Mouse (Mus musculus) hindbrain, embryonic 13.5 days (tissue): ENCODE measurements around the gene Olfr38. TPM values are rescaled to one million over a fixed set of nuclear protein-coding genes. Genes with fewer than 3 reads are reported as not detected.

Experiments used
- ATAC-seq: fragments of 200-750 bp; cut with Nextera tagmentation; 2 replicates; pipeline ENCODE4 v1.8.0; 2017; ENCODE audit warnings: moderate TSS enrichment; ENCODE audit not compliant: low FRiP score
- H3K27ac ChIP-seq: fragments of 300-500 bp; sonication (generic); 2 replicates; pipeline ENCODE4 v1.5.1; 2015; ENCODE audit warnings: inconsistent platforms, mild to moderate bottlenecking, moderate library complexity
- H3K27me3 ChIP-seq: fragments of 300-500 bp; sonication (generic); 2 replicates; pipeline ENCODE4 v1.6.1; 2015; ENCODE audit warnings: mild to moderate bottlenecking, inconsistent platforms
- H3K36me3 ChIP-seq: fragments of 300-500 bp; sonication (generic); 2 replicates; pipeline ENCODE4 v1.6.1; 2015; ENCODE audit warnings: mild to moderate bottlenecking, inconsistent platforms
- H3K4me1 ChIP-seq: fragments of 300-500 bp; sonication (generic); replicated peaks from 2 replicates; pipeline ENCODE4 v1.6.1; 2015; ENCODE audit warnings: inconsistent platforms
- H3K4me2 ChIP-seq: fragments of 300-500 bp; sonication (generic); 2 replicates; pipeline ENCODE4 v1.6.1; 2015; ENCODE audit warnings: inconsistent platforms, mild to moderate bottlenecking, moderate library complexity
- H3K4me3 ChIP-seq: fragments of 300-500 bp; sonication (generic); 2 replicates; pipeline ENCODE4 v1.5.1; 2015; ENCODE audit warnings: mild to moderate bottlenecking, inconsistent platforms
- H3K9ac ChIP-seq: fragments of 300-500 bp; sonication (generic); 2 replicates; pipeline ENCODE4 v1.6.1; 2015; ENCODE audit warnings: mild to moderate bottlenecking, inconsistent platforms
- H3K9me3 ChIP-seq: fragments of 300-500 bp; sonication (generic); 2 replicates; pipeline ENCODE4 v1.6.1; 2016; ENCODE audit warnings: inconsistent platforms
- WGBS: fragments of 180-500 bp; shearing (Covaris S2); methylation state at CpG from one replicate; pipeline ENCODE4 v1.1.7; 2015; 5-methylcytosine and 5-hydroxymethylcytosine counted together
- polyA plus RNA-seq: library from polyadenylated mRNA; unstranded; fragments of >200 nt; fragmentation: Nextera tagmentation; extraction: Ambion mirVana; gene quantifications from 2 replicates; pipeline ENCODE4 v1.2.1, GENCODE M21; 2015

Gene Olfr38
- polyA plus RNA-seq = not detected in 2 replicates

DNA sequence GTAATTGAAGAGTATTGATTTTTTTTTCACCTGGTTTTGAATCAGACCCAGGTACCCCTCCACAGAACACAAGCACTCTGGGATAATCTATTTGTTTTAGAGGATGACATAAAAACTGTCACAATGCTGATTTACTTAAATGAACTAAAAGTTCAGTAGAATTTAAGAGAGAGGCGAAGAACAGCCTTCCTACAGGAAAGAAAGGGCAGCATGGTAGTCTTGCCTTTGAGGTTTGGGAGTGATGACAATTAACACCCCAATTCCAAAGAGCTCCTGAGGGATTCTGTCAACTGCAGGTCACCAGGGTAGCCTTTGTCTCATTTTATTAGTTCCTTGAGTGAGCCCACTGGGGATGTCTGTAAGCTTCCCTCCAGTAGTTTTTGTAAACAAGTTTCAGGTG lies at the start of gene Olfr38:
Gene Olfr38, plus strand, starts transcription at position 301 of the 400 bp plus-strand sequence.
- 87% methylated on average over 1 of the region's 1 CpGs for WGBS
- Histone ChIP-seq H3K4me1 (no peaks in the 10 kb centered on the region), H3K9me3 (no peaks in the 10 kb centered on the region), H3K27me3 (no peaks in the 10 kb centered on the region), H3K36me3 (no peaks in the 10 kb centered on the region), H3K9ac (no peak within 1 kb of the TSS), H3K4me2 (no peak within 1 kb of the TSS), H3K27ac (no peak within 1 kb of the TSS), H3K4me3 (no peak within 1 kb of the TSS)
- no peak for ATAC-seq

DNA sequence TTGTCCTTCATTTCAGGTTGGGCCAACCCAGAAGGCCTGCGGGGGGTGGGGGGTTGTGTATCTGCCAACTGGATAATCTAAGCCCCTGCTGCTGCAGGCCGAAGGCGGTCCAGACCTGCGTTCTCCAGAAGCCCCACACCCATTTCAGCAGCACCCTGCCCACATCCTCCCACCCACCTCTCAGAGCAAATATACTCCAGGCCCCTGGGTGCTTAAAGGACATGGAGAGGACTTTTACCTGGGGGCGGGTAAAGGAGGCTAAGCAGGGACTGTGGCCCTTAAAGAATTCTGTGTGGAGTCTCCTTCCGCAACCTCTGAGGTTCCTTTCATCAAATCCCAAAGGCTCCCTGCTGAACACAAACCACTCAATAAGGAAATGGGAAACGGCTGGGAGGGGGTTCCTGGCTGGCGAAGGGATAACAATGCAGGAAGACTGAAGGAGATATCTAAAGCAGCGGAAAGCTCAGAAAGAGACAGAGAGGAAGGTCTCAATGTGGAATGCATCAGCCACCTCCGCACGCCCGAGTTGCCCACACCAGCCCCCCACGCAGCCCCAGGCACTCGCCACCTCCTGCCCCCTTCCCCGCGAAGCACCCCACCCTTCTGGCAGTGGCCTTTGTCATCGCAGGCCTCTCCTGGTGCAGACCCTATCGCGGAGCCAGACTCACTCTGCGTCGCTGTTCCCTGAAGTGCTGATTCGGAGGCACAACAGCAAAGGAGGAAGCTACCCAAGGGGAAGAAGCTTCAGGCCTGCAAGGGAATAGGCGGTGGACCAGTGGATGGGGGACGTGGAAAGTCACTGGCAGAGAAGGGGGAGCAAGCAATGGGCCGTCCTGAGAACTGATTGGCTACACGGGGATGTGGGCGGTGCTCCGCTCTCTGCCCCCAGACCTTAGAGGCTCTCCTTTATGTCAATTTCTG lies 46.7 kb upstream of the Olfr38 start, which contains the start of gene Tcaf1:
Gene Tcaf1, minus strand, starts transcription at position 798 of the 921 bp plus-strand sequence.
- H3K27ac ChIP-seq = peak within 1 kb of the TSS; percentile 98
- H3K4me3 ChIP-seq = peak within 1 kb of the TSS; percentile 81
- no peaks in the 10 kb centered on the region for H3K9me3 ChIP-seq
- peak; percentile 99 for ATAC-seq
- H3K4me2 ChIP-seq = peak within 1 kb of the TSS; percentile 70
- WGBS = under 1% methylated on average over 28 of the region's 28 CpGs
- H3K4me1 ChIP-seq = peaks cover 21% of the 10 kb centered on the region
- no peaks in the 10 kb centered on the region for H3K36me3 ChIP-seq
- peak within 1 kb of the TSS; percentile 95 for H3K9ac ChIP-seq
- no peaks in the 10 kb centered on the region for H3K27me3 ChIP-seq

DNA sequence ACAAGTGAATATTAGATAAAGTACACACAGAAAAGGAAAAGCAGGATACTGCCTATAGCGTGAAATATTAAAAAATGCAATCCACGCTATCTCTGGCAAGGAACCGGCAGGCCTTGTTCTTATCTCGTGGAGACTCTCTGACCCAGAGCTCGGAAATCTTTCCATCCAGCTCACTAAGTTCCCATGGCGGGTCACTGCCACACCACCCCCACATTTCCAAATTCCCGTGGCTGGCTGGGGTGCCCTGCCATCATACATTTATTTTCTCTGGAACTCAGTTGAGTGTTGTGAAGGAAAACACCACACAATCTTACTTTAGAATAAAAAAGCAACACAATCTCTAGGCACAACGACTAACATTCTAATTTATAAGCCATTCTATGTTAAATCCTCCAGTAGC lies 41.5 kb upstream of the Olfr38 start:
- H3K4me3 ChIP-seq = no peak overlapping the region
- no peaks in the 10 kb centered on the region for H3K4me1 ChIP-seq
- WGBS = 72% methylated on average over 8 of the region's 8 CpGs
- H3K4me2 ChIP-seq = no peak overlapping the region
- no peak overlapping the region for H3K9ac ChIP-seq
- no peaks in the 10 kb centered on the region for H3K9me3 ChIP-seq
- H3K36me3 ChIP-seq = no peaks in the 10 kb centered on the region
- H3K27me3 ChIP-seq = no peaks in the 10 kb centered on the region
- no peak overlapping the region for H3K27ac ChIP-seq
- no peak for ATAC-seq

DNA sequence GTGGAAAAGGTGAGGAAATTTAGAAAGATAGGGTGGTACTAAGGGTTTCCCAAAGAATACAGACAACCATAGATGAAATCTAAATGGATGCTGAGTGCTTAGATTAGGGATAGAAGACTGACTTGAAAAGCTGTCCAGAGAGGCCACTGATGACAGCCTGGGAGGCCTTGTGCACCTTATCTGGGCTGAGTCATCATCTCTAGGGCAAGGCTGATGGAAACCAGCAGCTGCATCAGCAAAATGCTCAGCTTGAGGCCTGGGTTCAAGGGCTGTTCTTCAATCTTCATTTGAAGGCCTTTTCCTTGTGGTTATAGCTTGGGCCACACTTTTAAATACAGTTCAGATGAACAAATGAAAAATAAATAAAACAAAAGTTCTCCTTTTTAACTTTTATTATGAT lies 38.2 kb upstream of the Olfr38 start:
- H3K4me3 ChIP-seq = no peak overlapping the region
- no peaks in the 10 kb centered on the region for H3K36me3 ChIP-seq
- H3K4me2 ChIP-seq = no peak overlapping the region
- H3K9me3 ChIP-seq = no peaks in the 10 kb centered on the region
- no peak for ATAC-seq
- H3K27ac ChIP-seq = no peak overlapping the region
- H3K27me3 ChIP-seq = no peaks in the 10 kb centered on the region
- no peak overlapping the region for H3K9ac ChIP-seq
- no peaks in the 10 kb centered on the region for H3K4me1 ChIP-seq

DNA sequence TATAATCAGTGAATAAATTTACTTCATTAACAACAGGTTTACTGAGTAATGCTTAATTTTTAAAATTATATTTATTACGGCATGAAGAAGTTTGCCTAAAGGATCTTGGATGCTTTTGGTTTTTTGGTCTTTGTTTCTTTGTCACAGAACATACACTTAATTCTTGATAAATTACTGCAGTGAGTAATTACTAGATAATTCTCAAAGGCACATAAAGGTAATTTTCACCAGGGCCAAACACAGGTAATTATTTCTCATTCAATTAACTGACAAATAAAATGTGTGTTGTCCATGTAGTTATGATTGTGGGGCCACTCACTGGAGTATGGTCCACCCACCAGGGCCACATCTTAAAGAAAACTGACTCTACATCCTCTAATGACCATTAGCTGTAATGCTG lies 17.1 kb upstream of the Olfr38 start, which contains the start of gene Olfr453:
Gene Olfr453, plus strand, starts transcription at position 301 of the 400 bp plus-strand sequence.
- H3K4me2 ChIP-seq = no peak within 1 kb of the TSS
- H3K9me3 ChIP-seq = no peaks in the 10 kb centered on the region
- no peak for ATAC-seq
- no peak within 1 kb of the TSS for H3K27ac ChIP-seq
- H3K9ac ChIP-seq = no peak within 1 kb of the TSS
- H3K36me3 ChIP-seq = no peaks in the 10 kb centered on the region
- H3K27me3 ChIP-seq = no peaks in the 10 kb centered on the region
- no peaks in the 10 kb centered on the region for H3K4me1 ChIP-seq
- 97% methylated on average over 1 of the region's 1 CpGs for WGBS
- no peak within 1 kb of the TSS for H3K4me3 ChIP-seq

DNA sequence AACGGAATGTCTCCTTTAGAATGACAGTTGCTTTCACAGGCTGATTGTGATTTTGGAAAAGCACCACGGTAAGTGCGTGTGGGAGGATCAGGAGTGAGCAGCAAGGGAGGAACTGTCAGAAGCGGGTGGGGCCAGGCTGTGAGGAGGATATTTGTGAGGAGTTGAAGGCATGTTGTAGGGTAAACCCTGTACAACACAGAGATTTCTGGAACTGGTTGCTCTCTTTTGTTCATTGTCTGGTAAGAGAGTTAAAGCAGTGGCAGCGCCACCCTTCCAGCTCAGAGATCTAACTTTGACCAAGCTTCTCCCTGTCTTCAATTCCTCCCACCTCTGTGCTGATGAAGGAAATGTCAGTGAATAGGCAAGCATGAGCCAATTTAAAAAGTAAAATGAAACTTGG lies 13.9 kb upstream of the Olfr38 start:
- no peaks in the 10 kb centered on the region for H3K9me3 ChIP-seq
- ATAC-seq = no peak
- H3K36me3 ChIP-seq = no peaks in the 10 kb centered on the region
- 80% methylated on average over 5 of the region's 5 CpGs for WGBS
- no peak overlapping the region for H3K4me2 ChIP-seq
- no peak overlapping the region for H3K9ac ChIP-seq
- H3K4me3 ChIP-seq = no peak overlapping the region
- H3K27ac ChIP-seq = no peak overlapping the region
- H3K27me3 ChIP-seq = no peaks in the 10 kb centered on the region
- H3K4me1 ChIP-seq = no peaks in the 10 kb centered on the region

DNA sequence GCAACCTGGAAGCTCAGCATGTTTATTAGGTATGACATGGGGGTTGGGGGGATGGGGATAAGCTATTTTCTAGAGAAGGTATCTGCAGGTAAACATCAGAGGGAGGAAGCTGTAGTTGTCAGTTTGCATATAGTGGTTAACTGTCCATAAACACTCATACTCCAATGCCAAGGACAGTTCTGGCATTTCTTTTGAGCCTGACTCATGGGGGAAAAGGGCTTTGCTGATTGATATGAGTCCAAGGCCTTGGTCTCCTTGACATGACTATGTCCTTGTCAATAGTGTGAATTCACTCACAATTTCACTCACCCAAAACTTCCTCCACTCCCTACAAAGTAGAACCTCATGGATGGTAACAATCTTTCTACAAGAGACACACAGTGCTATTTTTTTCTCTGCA lies 8.4 kb upstream of the Olfr38 start:
- H3K4me2 ChIP-seq = no peak overlapping the region
- H3K9ac ChIP-seq = no peak overlapping the region
- no peak overlapping the region for H3K27ac ChIP-seq
- no peaks in the 10 kb centered on the region for H3K27me3 ChIP-seq
- H3K9me3 ChIP-seq = no peaks in the 10 kb centered on the region
- ATAC-seq = no peak
- no peak overlapping the region for H3K4me3 ChIP-seq
- no peaks in the 10 kb centered on the region for H3K36me3 ChIP-seq
- no peaks in the 10 kb centered on the region for H3K4me1 ChIP-seq

DNA sequence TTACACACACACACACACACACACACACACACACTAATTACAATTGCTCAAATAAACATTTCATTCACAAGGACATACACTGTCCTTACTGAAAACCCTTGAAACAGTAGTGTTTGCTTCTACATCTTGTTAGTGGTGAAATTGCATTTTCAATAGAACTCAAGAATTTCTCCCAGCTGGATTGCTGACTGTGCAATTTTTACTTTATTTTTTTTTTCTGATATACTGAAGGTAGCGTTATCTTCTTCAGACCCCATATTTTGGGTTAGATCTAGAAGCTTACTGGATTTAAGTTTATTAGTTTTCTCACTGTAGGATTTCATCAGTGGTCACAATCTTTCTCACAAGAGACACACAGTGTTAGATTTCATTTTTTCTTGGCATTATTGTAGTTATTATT lies 20.9 kb downstream of the Olfr38 start:
- no peak overlapping the region for H3K27ac ChIP-seq
- 94% methylated on average over 1 of the region's 1 CpGs for WGBS
- no peak overlapping the region for H3K4me3 ChIP-seq
- no peaks in the 10 kb centered on the region for H3K27me3 ChIP-seq
- no peaks in the 10 kb centered on the region for H3K4me1 ChIP-seq
- ATAC-seq = no peak
- H3K36me3 ChIP-seq = no peaks in the 10 kb centered on the region
- no peaks in the 10 kb centered on the region for H3K9me3 ChIP-seq
- H3K9ac ChIP-seq = no peak overlapping the region
- no peak overlapping the region for H3K4me2 ChIP-seq

DNA sequence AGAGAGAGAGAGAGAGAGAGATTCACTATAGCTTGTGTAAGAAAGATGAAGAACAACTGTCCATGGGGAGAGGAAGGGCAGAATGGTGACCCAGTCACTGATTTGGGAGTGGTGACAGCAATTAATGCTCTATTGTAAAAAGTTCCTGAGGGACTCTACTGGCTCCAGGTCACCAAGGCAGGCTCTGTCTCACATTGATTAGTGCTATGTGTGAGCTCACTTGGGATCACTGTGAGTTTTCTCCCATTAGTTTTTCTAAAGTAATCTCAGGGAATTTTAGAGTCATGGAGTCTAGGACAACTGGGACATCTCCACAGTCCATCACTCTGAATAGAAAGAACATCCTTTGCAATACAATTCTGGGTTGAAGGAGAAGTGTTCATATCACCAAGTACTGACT lies 28.6 kb downstream of the Olfr38 start, which contains the start of gene Olfr452:
Gene Olfr452, plus strand, starts transcription at position 301 of the 400 bp plus-strand sequence.
- ATAC-seq = no peak
- Histone ChIP-seq H3K9me3 (no peaks in the 10 kb centered on the region), H3K27me3 (no peaks in the 10 kb centered on the region), H3K27ac (no peak within 1 kb of the TSS), H3K4me3 (no peak within 1 kb of the TSS), H3K36me3 (no peaks in the 10 kb centered on the region), H3K9ac (no peak within 1 kb of the TSS), H3K4me1 (no peaks in the 10 kb centered on the region), H3K4me2 (no peak within 1 kb of the TSS)

DNA sequence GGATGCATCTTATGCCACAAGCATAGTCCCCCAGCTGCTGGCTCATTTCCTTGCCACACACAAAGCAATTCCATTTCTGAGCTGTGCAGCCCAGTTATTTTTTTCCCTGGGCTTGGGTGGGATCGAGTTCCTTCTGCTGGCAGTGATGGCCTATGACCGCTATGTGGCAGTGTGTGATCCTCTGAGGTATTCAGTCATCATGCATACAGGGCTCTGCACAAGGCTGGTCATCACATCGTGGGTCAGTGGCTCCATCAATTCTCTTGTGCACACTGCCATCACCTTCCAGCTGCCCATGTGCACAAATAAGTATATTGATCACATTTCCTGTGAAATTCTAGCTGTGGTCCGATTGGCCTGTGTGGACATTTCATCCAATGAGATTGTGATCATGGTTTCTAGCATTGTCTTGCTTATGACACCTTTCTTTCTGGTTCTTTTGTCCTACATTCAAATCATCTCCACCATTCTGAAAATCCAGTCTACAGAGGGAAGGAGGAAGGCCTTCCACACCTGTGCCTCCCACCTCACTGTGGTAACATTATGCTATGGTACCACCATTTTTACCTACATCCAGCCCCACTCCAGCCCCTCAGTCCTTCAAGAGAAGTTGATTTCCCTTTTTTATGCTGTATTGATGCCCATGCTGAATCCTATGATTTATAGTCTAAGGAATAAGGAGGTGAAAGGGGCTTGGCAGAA lies 34.2 kb downstream of the Olfr38 start:
- Histone ChIP-seq H3K27ac (no peak overlapping the region), H3K4me2 (no peak overlapping the region), H3K9me3 (no peaks in the 10 kb centered on the region), H3K36me3 (no peaks in the 10 kb centered on the region), H3K27me3 (no peaks in the 10 kb centered on the region), H3K4me3 (no peak overlapping the region), H3K4me1 (no peaks in the 10 kb centered on the region), H3K9ac (no peak overlapping the region)
- ATAC-seq = peak; percentile 57
- 49% methylated on average over 4 of the region's 4 CpGs for WGBS

DNA sequence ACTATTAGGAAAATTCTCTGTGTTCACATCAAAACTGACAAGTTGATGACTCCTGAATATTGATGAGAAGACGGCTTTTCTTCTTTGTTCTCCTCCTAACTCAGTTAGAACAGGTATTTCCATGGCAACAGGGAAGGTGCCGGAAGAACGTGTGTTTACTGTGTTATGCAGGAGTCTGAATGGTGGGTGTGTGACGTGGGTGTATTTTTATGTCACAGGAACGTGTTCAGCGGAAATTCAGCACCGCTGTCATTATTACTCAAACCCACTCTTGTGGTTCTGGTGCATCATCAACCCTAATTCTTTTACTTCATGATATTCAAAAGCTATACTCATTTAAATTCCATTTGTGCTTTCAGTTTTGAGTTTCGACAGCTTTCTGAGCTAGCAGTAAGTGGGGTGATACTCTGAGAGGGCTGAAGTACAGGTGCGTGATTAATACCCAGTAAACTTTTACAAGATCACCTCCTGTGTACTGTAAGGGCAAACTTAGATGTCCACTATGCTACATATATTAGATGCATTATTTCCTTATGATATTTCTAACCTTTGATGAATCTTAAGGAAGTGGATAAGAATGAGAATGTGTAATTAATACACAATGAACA lies 34.8 kb downstream of the Olfr38 start:
- Histone ChIP-seq H3K9ac (no peak overlapping the region), H3K4me3 (no peak overlapping the region), H3K27me3 (no peaks in the 10 kb centered on the region), H3K36me3 (no peaks in the 10 kb centered on the region), H3K9me3 (no peaks in the 10 kb centered on the region), H3K27ac (no peak overlapping the region), H3K4me2 (no peak overlapping the region), H3K4me1 (no peaks in the 10 kb centered on the region)
- ATAC-seq = peak; percentile 74; the same call in 1 of the 2 replicates
- 75% methylated on average over 9 of the region's 9 CpGs for WGBS

DNA sequence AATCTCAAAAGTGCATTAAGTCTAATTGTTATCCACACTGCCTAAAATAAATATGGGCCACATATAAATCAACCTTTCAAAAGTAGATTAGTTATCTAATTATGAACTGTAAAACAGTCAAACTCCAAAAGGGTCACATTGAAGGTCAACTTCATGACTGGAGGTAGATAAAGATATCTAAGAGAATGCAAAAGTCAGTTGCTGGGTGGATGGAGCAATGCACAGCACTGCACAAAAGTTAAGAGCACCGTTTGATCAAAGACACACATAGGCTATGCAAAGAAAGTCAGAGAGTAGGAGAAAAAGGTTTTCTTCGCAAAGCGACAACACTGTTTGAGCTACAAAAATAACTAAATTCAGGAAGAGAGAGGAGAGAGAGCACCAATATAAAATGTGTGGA lies 38.8 kb downstream of the Olfr38 start:
- H3K27me3 ChIP-seq = no peaks in the 10 kb centered on the region
- no peaks in the 10 kb centered on the region for H3K4me1 ChIP-seq
- H3K9ac ChIP-seq = no peak overlapping the region
- H3K9me3 ChIP-seq = no peaks in the 10 kb centered on the region
- no peak overlapping the region for H3K4me2 ChIP-seq
- H3K27ac ChIP-seq = no peak overlapping the region
- WGBS = 87% methylated on average over 3 of the region's 3 CpGs
- no peaks in the 10 kb centered on the region for H3K36me3 ChIP-seq
- no peak overlapping the region for H3K4me3 ChIP-seq
- no peak for ATAC-seq
